Mouse (Mus musculus) MEL (cell line): ENCODE measurements around the gene Samd14. TPM values are rescaled to one million over a fixed set of nuclear protein-coding genes. Genes with fewer than 3 reads are reported as not detected.

Experiments used
- DNase-seq: peaks from one replicate; pipeline ENCODE4 v3.0.0; 2011; ENCODE audit warnings: low read depth, low spot score
- H3K27ac ChIP-seq: 2 replicates; pipeline ENCODE4 v1.5.1; 2012; ENCODE audit warnings: low read depth, mild to moderate bottlenecking, control low read depth, low read length, moderate library complexity; ENCODE audit not compliant: control insufficient read depth
- H3K27me3 ChIP-seq, 2 experiments: fragments of 150-350 bp in 1 of 2; sonication (generic) in 1 of 2; 2 replicates each; pipeline ENCODE4 v1.6.1; 2012; ENCODE audit warnings: low read length in 2 of 2, mild to moderate bottlenecking in 2 of 2, improper control_type of control experiment in 1 of 2, moderate library complexity in 1 of 2; ENCODE audit not compliant: insufficient read depth in 2 of 2, control insufficient read depth in 1 of 2
- H3K36me3 ChIP-seq, 2 experiments: 2 replicates each; pipeline ENCODE4 v1.6.1; 2012 to 2014; ENCODE audit warnings: low read length in 2 of 2, improper control_type of control experiment in 1 of 2, inconsistent platforms in 1 of 2, mild to moderate bottlenecking in 1 of 2; ENCODE audit not compliant: insufficient read depth in 2 of 2, control insufficient read depth in 1 of 2
- H3K4me1 ChIP-seq, 2 experiments: fragments of 150-350 bp in 1 of 2; sonication (generic) in 1 of 2; 2 replicates each; pipeline ENCODE4 v1.6.1; 2012; ENCODE audit warnings: low read length in 2 of 2, improper control_type of control experiment in 1 of 2, mild to moderate bottlenecking in 1 of 2; ENCODE audit not compliant: insufficient read depth in 2 of 2, control insufficient read depth in 1 of 2
- H3K4me3 ChIP-seq, 2 experiments: fragments of 150-350 bp in 1 of 2; sonication (generic) in 1 of 2; 2 replicates each; pipeline ENCODE4 v1.5.1; 2012; ENCODE audit warnings: low read depth in 2 of 2, low read length in 2 of 2, mild to moderate bottlenecking in 2 of 2, moderate library complexity in 2 of 2, control low read depth in 1 of 2, improper control_type of control experiment in 1 of 2; ENCODE audit not compliant: control insufficient read depth in 1 of 2, insufficient read depth in 1 of 2
- H3K79me2 ChIP-seq: 2 replicates; pipeline ENCODE4 v1.6.1; 2012; ENCODE audit warnings: mild to moderate bottlenecking, low read length, moderate library complexity; ENCODE audit not compliant: control insufficient read depth, poor library complexity, insufficient read depth
- H3K9ac ChIP-seq: 2 replicates; pipeline ENCODE4 v1.6.1; 2012; ENCODE audit warnings: low read depth, mild to moderate bottlenecking, control low read depth, low read length, moderate library complexity; ENCODE audit not compliant: control insufficient read depth, poor library complexity, severe bottlenecking
- H3K9me3 ChIP-seq: fragments of 150-350 bp; sonication (generic); replicated peaks from 2 replicates; pipeline ENCODE4 v1.6.1; 2012; ENCODE audit warnings: mild to moderate bottlenecking, low read length, improper control_type of control experiment, moderate library complexity; ENCODE audit not compliant: insufficient read depth
- CHD1 ChIP-seq: IDR thresholded peaks from 2 replicates; pipeline ENCODE4 v1.6.1; 2012; ENCODE audit warnings: low read depth, mild to moderate bottlenecking, inconsistent platforms, low read length, improper control_type of control experiment
- CHD2 ChIP-seq: IDR thresholded peaks from 2 replicates; pipeline ENCODE4 v1.6.1; 2011; ENCODE audit warnings: low read length, improper control_type of control experiment
- CTCF ChIP-seq, 3 experiments: IDR thresholded peaks in 2 of 3; conservative IDR thresholded peaks in 1 of 3; 2 replicates each; pipeline ENCODE4 v1.5.1; 2011 to 2012; ENCODE audit warnings: low read length in 3 of 3, low read depth in 2 of 3, mild to moderate bottlenecking in 2 of 3, improper control_type of control experiment in 1 of 3, inconsistent platforms in 1 of 3, mixed read lengths in 1 of 3, moderate library complexity in 1 of 3; ENCODE audit not compliant: control insufficient read depth in 1 of 3, insufficient read depth in 1 of 3, poor library complexity in 1 of 3, severe bottlenecking in 1 of 3
- E2F4 ChIP-seq: IDR thresholded peaks from 2 replicates; pipeline ENCODE4 v1.6.1; 2011; ENCODE audit warnings: low read depth, low read length, improper control_type of control experiment, borderline replicate concordance
- ELF1 ChIP-seq: IDR thresholded peaks from 2 replicates; pipeline ENCODE4 v1.6.1; 2014; ENCODE audit warnings: low read depth, mild to moderate bottlenecking, inconsistent platforms, low read length, improper control_type of control experiment, moderate library complexity
- EP300 ChIP-seq, 2 experiments: IDR thresholded peaks; 2 replicates each; pipeline ENCODE4 v1.6.1; 2011; ENCODE audit warnings: improper control_type of control experiment in 2 of 2, low read length in 2 of 2, low read depth in 1 of 2, mild to moderate bottlenecking in 1 of 2
- ETS1 ChIP-seq: IDR thresholded peaks from 2 replicates; pipeline ENCODE4 v1.6.1; 2012; ENCODE audit warnings: low read depth, mild to moderate bottlenecking, inconsistent platforms, low read length, improper control_type of control experiment, moderate library complexity
- GABPA ChIP-seq: IDR thresholded peaks from 2 replicates; pipeline ENCODE4 v1.6.1; 2012; ENCODE audit warnings: low read depth, mild to moderate bottlenecking, inconsistent platforms, low read length, improper control_type of control experiment, moderate library complexity
- GATA1 ChIP-seq: IDR thresholded peaks from 2 replicates; pipeline ENCODE4 v1.6.1; 2011; ENCODE audit warnings: low read depth, low read length, improper control_type of control experiment
- HCFC1 ChIP-seq: IDR thresholded peaks from 2 replicates; pipeline ENCODE4 v1.6.1; 2012; ENCODE audit warnings: low read depth, mild to moderate bottlenecking, inconsistent platforms, low read length, improper control_type of control experiment, moderate library complexity
- JUND ChIP-seq: IDR thresholded peaks from 2 replicates; pipeline ENCODE4 v1.6.1; 2011; ENCODE audit warnings: low read depth, mild to moderate bottlenecking, improper control_type of control experiment, low read length
- KAT2A ChIP-seq: conservative IDR thresholded peaks from 2 replicates; pipeline ENCODE4 v1.6.1; 2012; ENCODE audit warnings: low read depth, low read length, improper control_type of control experiment, inconsistent platforms
- MAX ChIP-seq: IDR thresholded peaks from 2 replicates; pipeline ENCODE4 v1.6.1; 2011; ENCODE audit warnings: low read length, improper control_type of control experiment
- MAZ ChIP-seq: IDR thresholded peaks from 2 replicates; pipeline ENCODE4 v1.6.1; 2012; ENCODE audit warnings: low read depth, mild to moderate bottlenecking, inconsistent platforms, low read length, improper control_type of control experiment
- MXI1 ChIP-seq: IDR thresholded peaks from 2 replicates; pipeline ENCODE4 v1.6.1; 2011; ENCODE audit warnings: mild to moderate bottlenecking, low read depth, low read length, improper control_type of control experiment
- MYB ChIP-seq: IDR thresholded peaks from 2 replicates; pipeline ENCODE4 v1.6.1; 2011; ENCODE audit warnings: mild to moderate bottlenecking, low read depth, low read length, improper control_type of control experiment
- NELFE ChIP-seq: IDR thresholded peaks from 2 replicates; pipeline ENCODE4 v1.6.1; 2011; ENCODE audit warnings: low read depth, low read length, improper control_type of control experiment
- NRF1 ChIP-seq: IDR thresholded peaks from 2 replicates; pipeline ENCODE4 v1.6.1; 2014; ENCODE audit warnings: low read depth, mild to moderate bottlenecking, inconsistent platforms, low read length, improper control_type of control experiment, moderate library complexity; ENCODE audit not compliant: poor library complexity, insufficient read depth, severe bottlenecking
- POLR2AphosphoS2 ChIP-seq: IDR thresholded peaks from 2 replicates; pipeline ENCODE4 v1.6.1; 2011; ENCODE audit warnings: low read length, improper control_type of control experiment
- POLR2AphosphoS5 ChIP-seq: IDR thresholded peaks from 2 replicates; pipeline ENCODE4 v1.6.1; 2012; ENCODE audit warnings: low read depth, borderline replicate concordance, mild to moderate bottlenecking, inconsistent platforms, low read length, moderate library complexity, mixed read lengths
- RCOR1 ChIP-seq: IDR thresholded peaks from 2 replicates; pipeline ENCODE4 v1.6.1; 2012; ENCODE audit warnings: low read depth, mild to moderate bottlenecking, inconsistent platforms, low read length, improper control_type of control experiment
- SIN3A ChIP-seq: IDR thresholded peaks from 2 replicates; pipeline ENCODE4 v1.6.1; 2012; ENCODE audit warnings: low read length, improper control_type of control experiment, inconsistent platforms
- SMC3 ChIP-seq: IDR thresholded peaks from 2 replicates; pipeline ENCODE4 v1.6.1; 2011; ENCODE audit warnings: low read depth, low read length, improper control_type of control experiment
- TAL1 ChIP-seq: IDR thresholded peaks from 2 replicates; pipeline ENCODE4 v1.6.1; 2012; ENCODE audit warnings: mild to moderate bottlenecking, inconsistent platforms, low read length, moderate library complexity, mixed read lengths
- TBP ChIP-seq: IDR thresholded peaks from 2 replicates; pipeline ENCODE4 v1.8.0; 2011; ENCODE audit warnings: low read depth, low read length, improper control_type of control experiment
- TCF12 ChIP-seq: IDR thresholded peaks from 2 replicates; pipeline ENCODE4 v1.6.1; 2014; ENCODE audit warnings: low read depth, mild to moderate bottlenecking, inconsistent platforms, low read length, improper control_type of control experiment, moderate library complexity
- UBTF ChIP-seq: IDR thresholded peaks from 2 replicates; pipeline ENCODE4 v1.6.1; 2012; ENCODE audit warnings: low read depth, mild to moderate bottlenecking, inconsistent platforms, low read length, improper control_type of control experiment, moderate library complexity, borderline replicate concordance; ENCODE audit not compliant: insufficient read depth
- USF1 ChIP-seq: IDR thresholded peaks from 2 replicates; pipeline ENCODE4 v1.6.1; 2014; ENCODE audit warnings: low read depth, mild to moderate bottlenecking, inconsistent platforms, low read length, improper control_type of control experiment, moderate library complexity
- USF2 ChIP-seq, 2 experiments: IDR thresholded peaks; 2 replicates each; pipeline ENCODE4 v1.6.1; 2011 to 2012; ENCODE audit warnings: improper control_type of control experiment in 2 of 2, low read length in 2 of 2, borderline replicate concordance in 1 of 2, inconsistent platforms in 1 of 2, low read depth in 1 of 2, mild to moderate bottlenecking in 1 of 2; ENCODE audit not compliant: insufficient read depth in 1 of 2
- ZC3H11A ChIP-seq: IDR thresholded peaks from 2 replicates; pipeline ENCODE4 v1.6.1; 2012; ENCODE audit warnings: low read depth, mild to moderate bottlenecking, inconsistent platforms, low read length, improper control_type of control experiment
- ZKSCAN1 ChIP-seq: IDR thresholded peaks from 2 replicates; pipeline ENCODE4 v1.6.1; 2012; ENCODE audit warnings: low read depth, mild to moderate bottlenecking, inconsistent platforms, low read length, improper control_type of control experiment, moderate library complexity
- ZMIZ1 ChIP-seq: IDR thresholded peaks from 2 replicates; pipeline ENCODE4 v1.6.1; 2012; ENCODE audit warnings: low read depth, mild to moderate bottlenecking, inconsistent platforms, low read length, improper control_type of control experiment, moderate library complexity
- ZNF384 ChIP-seq: IDR thresholded peaks from 2 replicates; pipeline ENCODE4 v1.6.1; 2012; ENCODE audit warnings: low read depth, mild to moderate bottlenecking, inconsistent platforms, low read length, improper control_type of control experiment
- polyA plus RNA-seq, 2 experiments: library from polyadenylated mRNA; stranded (reverse) in 1 of 2; unstranded in 1 of 2; fragments of >175 nt in 1 of 2; fragments of >200 nt in 1 of 2; gene quantifications; 2 replicates each; pipeline versions ENCODE4 v1.2.1 to v1.2.4; 2012; ENCODE audit warnings: low replicate concordance in 2 of 2, low read depth in 1 of 2; ENCODE audit not compliant: insufficient read length in 2 of 2, insufficient read depth in 1 of 2, missing spikeins in 1 of 2
- total RNA-seq: library from RNA; depleted of rRNA; stranded (reverse); fragments of 300-350 nt; gene quantifications from 2 replicates; pipeline ENCODE4 v1.2.3, GENCODE M21; 2012

Samd14 gene
- total and polyA plus RNA-seq, 3 experiments, result 57.6 to 1,219 (median 101) TPM

- TF ChIP-seq ELF1 (0 out of 2 replicates have a peak, but pooled peaks have one; percentile 48), ZNF384 (no peak), KAT2A (no peak), MXI1 (0 out of 2 replicates have a peak, but pooled peaks have one; percentile 27), RCOR1 (no peak; the same call in 1 of the 2 replicates), POLR2AphosphoS2 (peak; percentile 57; the same call in 1 of the 2 replicates), TAL1 (no peak), UBTF (no peak), HCFC1 (peak; percentile 54; the same call in 1 of the 2 replicates), CHD1 (no peak), MAZ (peak; percentile 95), JUND (no peak), ETS1 (peak; percentile 62; the same call in 1 of the 2 replicates), TBP (0 out of 2 replicates have a peak, but pooled peaks have one; percentile 41), MAX (0 out of 2 replicates have a peak, but pooled peaks have one; percentile 40), ZC3H11A (no peak), ZKSCAN1 (no peak), GATA1 (peak; percentile 78), NRF1 (no peak)
Observed at GRCm38 (mm10) chr11:95000548-95000947, 9.1 kb upstream of the Samd14 start (continued).

- Histone ChIP-seq H3K27me3 (no peaks in the 10 kb centered on the region), H3K36me3 (peaks cover 10 to 65% of the 10 kb centered on the region in 2 experiments), H3K4me1 (peaks cover 31 to 71% of the 10 kb centered on the region in 2 experiments), H3K27ac (peak overlapping the region; percentile 62), H3K9ac (peak overlapping the region; percentile 24), H3K79me2 (peaks cover 39% of the 10 kb centered on the region), H3K4me3 (no peak overlapping the region), H3K9me3 (no peaks in the 10 kb centered on the region)
- DNase-seq, result peak; percentile 80
- TF ChIP-seq CHD2 (no peak), JUND (no peak), ETS1 (no peak), MYB (no peak), HCFC1 (no peak), GABPA (no peak), TBP (0 out of 2 replicates have a peak, but pooled peaks have one; percentile 21), POLR2AphosphoS2 (no peak), MAZ (no peak), NELFE (no peak), E2F4 (no peak), SMC3 (peak; percentile 73), CHD1 (no peak), MXI1 (no peak), NRF1 (no peak), GATA1 (0 out of 2 replicates have a peak, but pooled peaks have one; percentile 40), CTCF (IDR thresholded peaks at IDR 0.05 in 2 of 3, conservative IDR thresholded peaks at IDR 0.05 in 1 of 3; ENCODE audit: control insufficient read depth in 1 of 3, insufficient read depth in 1 of 3, low read depth in 2 of 3, low read length in 3 of 3, poor library complexity in 1 of 3, severe bottlenecking in 1 of 3) (peak; percentile 84 to 97 (median 86)), EP300 (IDR thresholded peaks at IDR 0.05; ENCODE audit: low read depth in 1 of 2, low read length in 2 of 2) (no peak), MAX (no peak), USF1 (no peak), SIN3A (no peak; the same call in 1 of the 2 replicates), TCF12 (no peak), POLR2AphosphoS5 (no peak; the same call in 1 of the 2 replicates), ELF1 (no peak), ZMIZ1 (0 out of 2 replicates have a peak, but pooled peaks have one; percentile 26), ZNF384 (no peak), USF2 (IDR thresholded peaks at IDR 0.05; ENCODE audit: borderline replicate concordance in 1 of 2, insufficient read depth in 1 of 2, low read depth in 1 of 2, low read length in 2 of 2) (no peak)
Observed at GRCm38 (mm10) chr11:95001058-95001457, 8.6 kb upstream of the Samd14 start.
